Mouse (Mus musculus) small intestine, adult 2 months (tissue): ENCODE results near the gene Hps6. TPM values are rescaled to one million over a fixed set of nuclear protein-coding genes. Genes with fewer than 3 reads are reported as not detected.

ENCODE experiments used
- H3K27ac ChIP-seq: fragments of 200-500 bp; 2 replicates; pipeline ENCODE4 v1.5.1; 2012; ENCODE audit warnings: low read depth, low read length, control low read depth, inconsistent platforms; ENCODE audit not compliant: insufficient read depth
- H3K27me3 ChIP-seq: fragments of 200-500 bp; 2 replicates; pipeline ENCODE4 v1.6.1; 2012; ENCODE audit warnings: mild to moderate bottlenecking, moderate library complexity, low read length, inconsistent platforms; ENCODE audit not compliant: control insufficient read depth, insufficient read depth
- H3K36me3 ChIP-seq: fragments of 200-500 bp; 2 replicates; pipeline ENCODE4 v1.6.1; 2012; ENCODE audit warnings: mild to moderate bottlenecking, low read length, control low read depth, inconsistent platforms; ENCODE audit not compliant: control insufficient read depth, insufficient read depth
- H3K4me1 ChIP-seq: fragments of 200-500 bp; 2 replicates; pipeline ENCODE4 v1.6.1; 2012; ENCODE audit warnings: low read length, inconsistent platforms, mixed read lengths; ENCODE audit not compliant: control insufficient read depth, insufficient read depth, insufficient read length
- H3K4me3 ChIP-seq: fragments of 200-500 bp; 2 replicates; pipeline ENCODE4 v1.5.1; 2012; ENCODE audit warnings: low read depth, mild to moderate bottlenecking, control low read depth, inconsistent platforms, low read length, moderate library complexity
- CTCF ChIP-seq: fragments of 200-500 bp; IDR thresholded peaks from 2 replicates; pipeline ENCODE4 v1.5.1; 2012; ENCODE audit warnings: low read depth, mild to moderate bottlenecking, control low read depth, inconsistent platforms, low read length, moderate library complexity, mixed read lengths; ENCODE audit not compliant: insufficient replicate concordance, insufficient read length; ENCODE audit errors: extremely low read depth
- POLR2A ChIP-seq: fragments of 200-500 bp; IDR thresholded peaks from 2 replicates; pipeline ENCODE4 v1.6.1; 2012; ENCODE audit warnings: low read depth, mild to moderate bottlenecking, control low read depth, inconsistent platforms, low read length, moderate library complexity
- WGBS: fragments of 180-500 bp; shearing (Covaris S2); methylation state at CpG from one replicate; pipeline ENCODE4 v1.1.7; 2018; 5-methylcytosine and 5-hydroxymethylcytosine counted together
- polyA plus RNA-seq: library from polyadenylated mRNA; depleted of rRNA; stranded (reverse); fragments of >200 nt; gene quantifications from 2 replicates; pipeline ENCODE4 v1.2.3, GENCODE M21; 2012

Hps6 gene
- polyA plus RNA-seq, 1 experiment, result 5.6 TPM

DNA sequence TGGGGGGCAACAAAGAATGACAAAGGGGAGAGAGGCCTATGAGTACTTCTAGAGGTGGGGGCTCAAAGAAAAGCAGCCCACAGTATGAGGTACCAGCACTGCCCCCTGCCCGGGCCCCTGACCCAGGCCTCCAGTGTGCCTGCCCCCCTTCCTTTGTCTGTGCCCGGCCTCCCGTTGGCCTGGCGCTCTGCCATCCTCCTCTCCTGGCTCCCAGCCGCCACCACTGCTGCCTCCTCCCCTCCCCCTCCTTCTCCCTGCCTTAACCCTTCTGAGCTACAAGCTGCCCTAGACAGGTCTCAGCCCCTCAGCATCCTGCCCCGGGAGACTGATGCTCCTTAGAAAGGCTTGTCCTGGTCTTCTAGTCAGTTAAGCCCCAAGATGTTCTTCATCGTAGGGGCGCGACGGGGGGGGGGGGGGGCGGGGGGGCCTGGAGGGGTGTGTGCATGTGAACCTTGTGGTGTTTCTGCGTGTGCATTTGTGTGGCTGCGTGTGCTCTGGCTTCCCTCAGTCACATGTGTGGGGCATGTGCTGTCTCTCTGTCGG, 38.7 kb downstream of the Hps6 start:
- 4% methylated on average over 12 of the region's 14 CpGs for WGBS
- Histone ChIP-seq H3K4me3 (peak overlapping the region; percentile 32), H3K36me3 (no peaks in the 10 kb centered on the region), H3K27me3 (no peaks in the 10 kb centered on the region), H3K4me1 (peaks cover 27% of the 10 kb centered on the region), H3K27ac (no peak overlapping the region)
- TF ChIP-seq CTCF (no peak), POLR2A (no peak)

GRCm38 (mm10) chr19:46042476-46043011, 39.2 kb downstream of the Hps6 start:
- no peaks in the 10 kb centered on the region for H3K36me3 ChIP-seq
- WGBS, result 25% methylated on average over 6 of the region's 6 CpGs
- TF ChIP-seq CTCF (no peak), POLR2A (no peak)
- H3K27me3 ChIP-seq, result no peaks in the 10 kb centered on the region
- peak overlapping the region; percentile 32 for H3K4me3 ChIP-seq
- no peak overlapping the region for H3K27ac ChIP-seq
- peaks cover 27% of the 10 kb centered on the region for H3K4me1 ChIP-seq

GRCm38 (mm10) chr19:46043380-46043779, 40.1 kb downstream of the Hps6 start:
- Histone ChIP-seq H3K4me1 (peaks cover 22% of the 10 kb centered on the region), H3K4me3 (peak overlapping the region; percentile 21; the same call in 1 of the 2 replicates), H3K27ac (no peak overlapping the region)

GRCm38 (mm10) chr19:46044271-46044992, 41.1 kb downstream of the Hps6 start, which contains the start of gene Pprc1:
Gene Pprc1 (plus strand): TSS chr19:46044886.
- H3K27ac ChIP-seq, result peak within 1 kb of the TSS; percentile 90
- under 1% methylated on average over 34 of the region's 34 CpGs for WGBS
- H3K4me1 ChIP-seq, result peaks cover 15% of the 10 kb centered on the region
- H3K27me3 ChIP-seq, result no peaks in the 10 kb centered on the region
- TF ChIP-seq POLR2A (no peak), CTCF (no peak)
- peak within 1 kb of the TSS; percentile 87 for H3K4me3 ChIP-seq
- no peaks in the 10 kb centered on the region for H3K36me3 ChIP-seq

More at GRCm38 (mm10) chr19:46043380-46043779, 40.1 kb downstream of the Hps6 start:
- TF ChIP-seq POLR2A (no peak), CTCF (no peak)
- WGBS, result 58% methylated on average over 7 of the region's 7 CpGs
- Histone ChIP-seq H3K36me3 (no peaks in the 10 kb centered on the region), H3K27me3 (no peaks in the 10 kb centered on the region)

DNA sequence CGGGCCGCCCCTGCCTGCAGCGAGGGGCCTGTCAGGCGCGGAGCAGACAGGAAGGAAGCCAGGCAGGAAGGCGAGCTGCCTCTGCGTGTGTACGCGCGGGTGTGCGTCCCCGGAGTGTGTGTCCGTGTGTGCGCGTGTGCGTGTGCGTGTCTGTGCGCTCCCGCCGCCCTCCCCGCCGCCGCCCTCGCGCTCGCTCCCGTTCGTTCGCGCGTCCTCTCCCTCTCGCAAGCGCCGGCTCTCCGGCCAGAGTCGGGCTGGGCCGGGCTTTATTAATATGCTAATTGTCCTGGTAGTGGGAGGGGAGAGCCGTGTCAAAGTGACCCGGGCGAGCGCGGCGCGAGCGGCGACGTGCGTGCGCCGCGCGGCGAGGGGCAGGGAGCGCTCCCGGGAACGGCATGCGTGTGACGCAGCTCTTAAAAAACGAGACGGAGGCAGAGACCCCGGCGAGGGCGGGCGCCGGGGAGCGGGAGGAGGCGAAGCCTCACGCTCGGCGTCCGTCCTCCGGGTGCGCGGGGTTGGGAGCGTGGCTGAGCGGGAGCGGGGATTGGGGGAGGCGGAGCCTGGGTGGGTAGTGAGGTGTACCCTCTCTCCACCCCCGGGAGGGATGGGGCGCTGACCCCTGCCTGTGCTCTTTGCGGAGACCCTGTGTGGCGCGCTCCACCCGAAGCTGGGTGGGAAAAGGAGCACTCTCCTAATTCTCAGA, 41.8 kb downstream of the Hps6 start, which contains the start of gene Ldb1:
Ldb1 (minus strand) TSS at position 222 of the 703 bp plus-strand sequence.
- under 1% methylated on average over 77 of the region's 84 CpGs for WGBS

DNA sequence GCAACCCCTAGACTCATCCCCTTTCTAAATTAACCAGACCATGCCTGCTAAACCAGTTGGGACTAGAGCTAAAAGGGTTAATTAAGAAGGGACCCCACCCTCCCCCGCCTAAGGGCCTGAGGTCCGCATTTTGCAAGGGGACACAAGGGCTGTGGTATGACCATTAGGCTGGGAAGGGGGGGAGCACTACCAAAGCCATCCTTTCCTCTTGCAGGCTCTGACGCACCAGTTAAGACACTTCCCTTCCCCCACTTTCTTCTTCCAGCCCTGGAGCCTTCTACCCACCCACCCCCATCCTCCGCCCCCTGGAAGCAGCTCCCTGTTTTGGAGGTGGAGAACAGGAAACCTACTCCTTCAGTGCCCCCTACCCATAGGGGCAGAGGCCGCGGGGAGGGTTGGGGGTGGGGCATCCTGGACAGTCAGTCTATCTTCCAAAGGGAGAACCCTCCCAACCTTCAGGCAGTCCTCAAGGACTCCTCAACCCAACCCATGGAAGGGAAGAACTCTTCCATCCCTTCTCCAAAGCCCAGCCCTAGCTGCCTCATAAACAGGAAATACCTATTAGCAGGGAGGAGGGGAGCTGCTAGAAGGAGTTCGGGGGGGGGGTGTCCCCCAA, 42.5 kb downstream of the Hps6 start:
- Histone ChIP-seq H3K27me3 (no peaks in the 10 kb centered on the region), H3K4me1 (peaks cover 10% of the 10 kb centered on the region), H3K36me3 (no peaks in the 10 kb centered on the region), H3K4me3 (peak overlapping the region; percentile 87), H3K27ac (peak overlapping the region; percentile 90)
- WGBS, result 8% methylated on average over 7 of the region's 7 CpGs
- no peak for TF ChIP-seq POLR2A
- TF ChIP-seq CTCF, result no peak

More for the DNA sequence above, 41.8 kb downstream of the Hps6 start, which contains the start of gene Ldb1:
- Histone ChIP-seq H3K27ac (peak within 1 kb of the TSS; percentile 90), H3K4me3 (peak within 1 kb of the TSS; percentile 87), H3K36me3 (no peaks in the 10 kb centered on the region), H3K27me3 (no peaks in the 10 kb centered on the region), H3K4me1 (peaks cover 13% of the 10 kb centered on the region)
- no peak for TF ChIP-seq CTCF
- TF ChIP-seq POLR2A, result peak; percentile 85
